Mouse (Mus musculus): ENCODE data around the gene Eif3j1.

- TF ChIP-seq EP300 (IDR thresholded peaks at IDR 0.05) = no peak
- no peak for TF ChIP-seq CTCF (IDR thresholded peaks at IDR 0.05)
Measured at GRCm38 (mm10) chr2:122018705-122019104, 9.6 kb upstream of the Eif3j1 start.

All from lung, postnatal 0 days (tissue).